Mouse (Mus musculus): Measurements from ENCODE around the gene Klk12.

Gene Klk12

DNA sequence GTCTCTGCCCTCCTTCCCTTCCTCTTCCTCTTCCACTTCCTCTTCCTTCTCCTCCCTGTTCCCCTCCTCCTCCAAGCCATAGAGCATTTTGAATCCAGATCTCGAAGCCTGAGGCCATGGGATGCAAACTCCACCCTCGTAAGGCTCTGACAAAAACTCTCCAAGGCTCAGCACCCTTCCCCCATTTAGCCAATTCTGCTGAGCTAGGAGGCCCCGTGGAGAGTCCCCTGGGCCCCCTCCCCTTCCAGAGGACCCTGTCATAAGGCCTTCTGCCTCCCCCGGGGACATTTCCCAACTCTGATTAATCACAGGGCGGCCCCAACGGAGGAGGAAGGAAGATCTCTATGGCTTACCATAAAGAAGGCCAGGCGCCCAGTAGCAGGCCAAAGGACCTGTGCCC lies 22.9 kb downstream of the Klk12 start, which contains the start of gene Klk9:
TSS of gene Klk9 (plus strand) at position 301 of the 400 bp plus-strand sequence.
- no peak for DNase-seq (ENCODE audit: low read depth in 2 of 2, low spot score in 2 of 2)

DNA sequence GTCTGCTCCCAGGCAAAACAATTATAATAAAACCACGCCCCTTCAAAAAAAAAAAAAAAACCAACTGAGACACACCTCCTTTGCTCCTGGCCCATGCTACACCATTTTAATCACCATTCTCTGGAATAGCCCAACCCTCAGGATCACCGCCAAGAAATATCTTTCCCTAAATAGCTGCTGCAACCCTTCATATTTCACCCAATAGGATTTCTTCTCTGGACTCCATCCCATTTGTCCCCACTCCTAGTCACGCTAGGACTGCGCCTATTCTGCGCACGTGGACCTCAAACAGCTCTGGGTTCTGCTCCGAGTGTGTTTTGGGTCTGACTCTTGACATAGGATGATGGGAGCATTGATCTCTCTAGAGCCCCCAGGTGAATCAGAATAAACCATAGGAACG lies 27.7 kb downstream of the Klk12 start:
- no peak for DNase-seq (ENCODE audit: low read depth in 2 of 2, low spot score in 2 of 2)

DNA sequence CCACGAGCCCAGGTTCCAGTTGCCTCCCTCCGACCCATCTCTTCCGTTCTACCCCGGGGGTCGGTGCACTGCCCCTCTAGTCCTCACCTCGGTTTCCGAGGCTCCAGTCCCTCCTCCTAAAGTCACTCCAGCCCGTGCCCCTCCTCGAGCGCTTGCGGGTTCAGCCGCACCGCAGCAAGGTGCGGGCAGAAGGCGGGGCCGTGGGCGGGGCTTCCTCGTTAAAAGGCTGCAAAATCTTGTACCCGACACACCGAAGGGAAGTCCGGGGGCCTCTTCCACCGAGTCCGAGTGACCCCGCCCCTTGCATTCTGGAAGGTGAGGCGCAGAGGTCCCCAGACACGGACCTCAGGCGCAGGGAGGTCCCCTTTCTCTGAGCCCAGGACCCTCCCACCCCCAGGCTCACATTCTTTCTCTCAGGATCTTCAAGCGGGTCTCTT lies 28.7 kb downstream of the Klk12 start, which contains the start of gene Klk8:
TSS of gene Klk8 (plus strand) at position 245 of the 437 bp plus-strand sequence.
- DNase-seq (ENCODE audit: low read depth in 2 of 2, low spot score in 2 of 2), result peak; percentile 35 to 53

DNA sequence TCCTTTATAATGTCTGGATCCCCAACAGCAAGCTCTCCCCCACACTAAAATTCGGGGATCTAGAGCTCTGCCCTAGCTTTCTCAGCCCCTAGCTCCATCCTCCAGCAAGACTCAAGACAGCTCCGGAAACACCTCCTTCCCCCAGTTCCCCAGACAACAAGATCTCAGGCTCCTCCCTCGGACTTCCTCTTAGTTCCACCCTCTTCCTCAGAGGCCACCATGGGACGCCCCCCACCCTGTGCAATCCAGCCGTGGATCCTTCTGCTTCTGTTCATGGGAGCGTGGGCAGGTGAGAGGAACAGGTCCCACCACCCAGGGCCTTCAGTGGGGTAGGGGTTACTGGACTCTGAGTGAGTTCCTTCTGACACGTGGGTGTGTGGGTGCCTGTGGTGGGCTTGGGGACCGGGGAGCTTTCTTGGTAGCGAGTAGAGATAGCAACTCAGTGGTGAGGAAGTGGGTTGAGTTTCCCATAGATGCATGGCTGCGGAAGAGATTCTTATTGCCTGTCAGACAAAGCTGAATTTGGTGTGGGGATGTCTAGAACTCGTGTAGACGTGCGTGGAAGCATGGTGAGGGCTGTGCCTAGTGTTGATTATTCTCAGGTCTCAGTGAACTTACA lies 29.3 kb downstream of the Klk12 start:
- DNase-seq (ENCODE audit: low read depth in 2 of 2, low spot score in 2 of 2), result peak; percentile 21 to 41

DNA sequence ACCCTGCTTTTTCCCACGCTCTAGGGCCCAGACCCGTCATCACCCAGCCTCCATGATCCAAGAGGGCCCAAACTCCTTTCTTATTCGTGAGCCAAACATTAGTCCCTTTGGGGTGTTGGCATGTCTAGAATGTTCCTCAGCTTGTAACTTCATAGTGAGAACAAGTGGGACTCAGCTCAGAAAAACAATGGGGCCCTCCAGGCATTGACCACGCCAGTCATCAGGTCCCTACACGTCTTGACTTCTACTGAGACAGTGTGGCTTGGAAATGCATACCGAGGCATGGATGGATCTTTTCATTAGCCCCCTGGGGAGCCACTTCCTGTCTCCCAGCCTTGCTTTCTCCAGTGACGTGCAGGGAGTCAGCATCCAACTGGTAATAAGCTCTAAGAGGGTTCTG lies 31.2 kb downstream of the Klk12 start:
- no peak for DNase-seq (ENCODE audit: low read depth in 2 of 2, low spot score in 2 of 2)

DNA sequence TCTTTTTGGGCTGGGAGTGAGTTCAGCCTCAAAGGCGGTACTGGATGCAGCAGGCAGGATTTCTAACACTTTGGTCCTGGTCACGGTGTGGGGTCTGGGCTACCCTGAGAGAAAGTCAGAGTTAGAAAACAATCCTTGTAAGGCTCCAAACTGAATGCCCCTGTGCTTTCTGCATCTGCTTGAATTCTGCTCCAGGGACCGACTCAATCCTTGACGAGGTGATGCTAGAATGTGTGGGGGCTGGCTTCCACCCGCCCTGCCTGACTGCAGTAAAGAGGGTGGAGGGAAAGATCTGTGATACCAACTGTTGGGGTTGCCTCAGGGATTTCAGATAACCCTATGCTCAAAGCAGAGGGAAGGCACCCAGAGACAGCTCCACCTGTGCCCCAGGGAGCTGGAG lies 42.3 kb downstream of the Klk12 start, which contains the start of gene Klk7:
TSS of gene Klk7 (plus strand) at position 301 of the 400 bp plus-strand sequence.
- DNase-seq (ENCODE audit: low read depth in 2 of 2, low spot score in 2 of 2), result no peak

DNA sequence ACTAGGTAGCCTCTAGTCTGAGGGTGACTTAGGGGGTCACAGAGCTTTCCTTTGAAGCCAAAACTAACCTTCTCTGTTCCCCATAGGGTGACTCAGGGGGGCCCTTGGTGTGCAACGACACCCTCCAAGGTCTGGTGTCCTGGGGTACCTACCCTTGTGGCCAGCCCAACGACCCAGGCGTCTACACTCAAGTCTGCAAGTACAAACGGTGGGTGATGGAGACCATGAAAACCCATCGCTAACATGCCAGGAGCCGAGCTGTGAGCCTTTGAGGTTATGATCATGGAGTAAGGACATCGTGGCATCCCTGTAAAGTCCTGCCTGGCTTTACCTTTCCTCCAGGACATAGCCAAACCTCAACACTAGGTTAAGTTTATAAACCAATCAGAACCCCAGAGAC lies 46.5 kb downstream of the Klk12 start:
- DNase-seq (ENCODE audit: low read depth in 2 of 2, low spot score in 2 of 2), result no peak

DNA sequence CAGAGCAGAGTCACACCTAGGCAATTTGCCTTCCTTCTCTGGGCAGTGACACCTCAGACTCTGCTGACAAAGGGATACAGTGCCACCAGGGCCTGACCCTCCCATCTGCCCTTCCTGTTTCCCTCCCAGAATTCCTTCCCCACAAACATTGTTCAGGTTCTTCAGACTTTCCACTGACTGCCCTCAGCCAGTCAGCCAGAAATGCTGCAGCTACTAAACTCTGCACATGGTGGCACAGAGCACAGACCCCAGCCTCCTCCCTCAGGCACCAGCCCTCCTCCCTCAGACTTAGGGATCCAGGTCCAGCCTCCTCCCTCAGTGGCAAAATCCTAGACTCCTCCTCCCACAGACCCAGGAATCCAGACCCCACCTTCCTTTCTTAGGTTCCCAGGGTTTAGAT lies 48.0 kb downstream of the Klk12 start:
- no peak for DNase-seq (ENCODE audit: low read depth in 2 of 2, low spot score in 2 of 2)

DNA sequence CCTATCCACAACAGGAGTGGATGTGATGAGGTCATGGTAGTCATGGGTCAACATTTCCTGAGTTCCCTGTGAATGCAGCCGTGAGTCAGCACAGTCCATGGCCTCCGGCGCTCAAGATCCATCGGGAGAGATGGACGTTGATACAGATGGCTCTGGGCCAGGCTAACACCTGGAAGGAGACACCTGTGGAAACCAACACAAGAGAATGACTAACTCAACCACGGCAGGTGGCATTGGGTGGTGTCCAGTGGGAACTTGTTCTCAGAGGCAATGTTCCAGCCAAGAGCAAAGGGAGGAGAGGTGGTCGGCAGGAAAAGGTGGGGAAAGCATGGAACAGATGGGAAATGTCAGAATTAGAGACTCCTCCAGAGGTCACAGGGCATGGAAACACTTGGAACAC lies 52.9 kb downstream of the Klk12 start:
- no peak for DNase-seq (ENCODE audit: low read depth in 2 of 2, low spot score in 2 of 2)

Measured in CD8-positive naive resting alpha-beta T cell, adult 2 months (primary cell).